Mouse (Mus musculus): ENCODE results near the gene Gm20696.
A peak's percentile ranks its signal among the peaks of the same experiment; 100 is the strongest.

Gm20696 gene

DNA sequence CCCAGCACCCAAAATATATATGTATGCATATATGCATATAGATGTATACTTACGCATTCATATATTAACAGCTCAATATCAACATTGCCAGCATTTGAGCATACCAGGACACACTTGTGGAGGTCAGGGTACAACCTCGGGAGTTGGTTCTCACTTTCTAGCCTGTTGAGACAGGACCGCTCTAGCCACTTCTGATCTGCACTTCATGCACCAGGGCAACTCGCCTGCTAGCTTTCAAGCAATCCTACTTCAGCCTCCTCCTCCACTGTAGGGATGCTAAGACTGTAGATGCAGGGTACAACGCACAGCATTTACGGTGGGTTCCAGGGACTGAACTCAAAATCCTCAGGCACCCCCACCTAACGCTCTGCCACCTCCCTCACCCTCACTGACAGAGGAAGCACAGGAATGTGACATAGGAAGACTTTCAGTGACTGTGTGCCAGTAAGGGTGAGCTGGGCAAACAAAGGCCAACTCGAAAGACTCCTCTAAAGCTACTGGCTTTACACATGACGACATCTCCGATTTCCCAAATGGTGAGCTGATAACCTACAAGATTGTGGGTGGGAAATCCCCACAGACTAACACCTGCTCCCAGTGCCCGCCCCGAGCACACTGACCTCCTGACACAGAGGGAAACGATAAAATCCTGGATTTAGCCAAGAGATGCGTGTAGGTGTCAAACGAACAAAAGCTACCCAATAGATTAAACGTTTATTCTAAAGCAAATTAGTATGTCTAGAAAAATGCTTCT lies 237.0 kb downstream of the Gm20696 start:
- no peak for DNase-seq

DNA sequence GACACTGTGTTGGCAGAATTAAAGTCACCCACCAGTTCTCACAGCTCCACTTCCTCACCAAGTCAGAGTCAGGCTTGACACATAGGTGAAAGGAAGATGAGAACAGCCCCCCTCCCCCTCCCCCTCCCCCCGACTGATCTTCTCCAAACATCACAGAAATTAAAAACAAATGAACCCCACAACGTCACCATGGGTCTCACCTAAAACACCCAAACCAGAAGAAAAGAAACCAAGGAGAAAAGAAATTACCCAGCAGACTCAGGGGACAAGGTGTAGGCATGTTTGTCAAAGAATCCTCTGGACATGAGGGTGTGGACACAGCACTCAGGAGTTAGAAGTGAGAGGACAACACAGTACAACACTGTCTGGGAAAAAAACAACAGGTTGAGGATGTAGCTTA lies 237.6 kb downstream of the Gm20696 start:
- no peak for DNase-seq

DNA sequence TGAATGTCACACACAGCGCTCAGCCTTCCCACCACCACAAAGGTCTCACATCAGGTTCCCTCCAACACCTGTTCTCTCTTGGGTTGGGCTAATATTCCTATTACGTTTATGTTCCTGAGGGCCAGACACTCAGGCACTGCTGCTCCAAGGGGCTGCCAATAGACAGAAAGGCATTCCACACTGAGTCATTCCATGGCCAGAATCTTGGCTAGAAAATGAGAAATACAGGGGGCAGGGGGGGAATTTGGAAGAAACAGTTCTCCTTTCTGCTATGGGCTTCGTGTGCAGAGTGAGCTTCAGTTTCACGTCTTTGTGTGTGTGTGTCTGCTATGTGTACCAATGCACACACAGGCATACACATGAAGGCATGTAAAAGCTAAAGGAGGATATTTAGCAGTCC lies 239.3 kb downstream of the Gm20696 start:
- DNase-seq, result no peak

DNA sequence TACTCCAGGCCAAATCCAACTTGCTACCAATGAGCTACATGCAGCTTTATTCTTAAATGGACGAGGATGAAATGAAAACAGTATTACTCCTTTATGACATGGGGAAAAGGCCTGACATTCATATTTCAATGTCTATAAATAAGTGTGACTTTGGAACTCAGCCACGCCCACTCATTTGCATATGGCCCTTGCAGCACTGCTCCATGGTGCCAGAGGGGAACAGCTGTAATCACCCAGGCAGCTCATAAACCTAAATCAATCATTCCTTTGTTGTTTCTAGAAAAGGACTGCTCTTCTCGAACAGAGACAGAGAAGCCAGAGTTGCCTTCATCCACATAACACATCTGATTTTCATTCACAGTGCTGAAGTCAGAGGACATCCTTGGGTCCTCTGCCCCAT lies 241.6 kb downstream of the Gm20696 start:
- no peak for DNase-seq

DNA sequence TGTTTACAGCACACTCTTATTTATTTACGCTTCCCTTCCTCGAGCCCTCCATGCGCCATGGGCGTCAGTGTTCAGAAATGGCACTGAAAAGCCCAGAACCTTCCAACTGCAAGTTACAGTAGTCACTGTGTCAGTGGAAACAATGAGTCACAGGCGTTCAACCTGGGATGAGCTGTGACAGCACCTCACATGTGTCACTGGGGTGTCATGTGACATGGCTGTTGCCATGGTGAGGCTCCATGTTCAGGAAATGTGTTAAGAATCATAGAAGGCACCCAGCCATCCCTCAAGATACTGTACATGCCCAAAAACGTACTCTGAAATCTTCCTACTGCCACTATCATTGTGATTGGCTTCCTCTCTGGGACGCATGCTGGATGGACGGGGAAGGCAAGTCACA lies 245.9 kb downstream of the Gm20696 start:
- no peak for DNase-seq

DNA sequence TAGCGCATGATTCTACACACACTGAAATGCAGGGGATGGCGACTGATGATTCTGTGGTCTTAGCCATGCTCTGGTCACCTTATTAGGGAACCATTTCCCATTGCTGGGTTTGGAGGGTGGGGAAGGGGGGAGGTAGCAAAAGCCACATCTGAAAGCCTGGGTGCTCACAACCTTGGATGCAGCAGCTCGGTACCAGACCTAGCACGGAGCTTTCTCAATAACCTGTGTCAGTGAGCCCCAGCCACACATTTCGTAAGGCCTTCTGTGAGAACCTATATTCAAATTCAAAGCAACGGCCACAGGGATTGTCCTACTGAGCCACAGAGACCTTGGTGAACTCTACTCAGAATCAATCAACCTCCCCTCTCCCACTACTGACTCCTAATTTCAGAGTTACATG lies 254.0 kb downstream of the Gm20696 start:
- no peak for DNase-seq

DNA sequence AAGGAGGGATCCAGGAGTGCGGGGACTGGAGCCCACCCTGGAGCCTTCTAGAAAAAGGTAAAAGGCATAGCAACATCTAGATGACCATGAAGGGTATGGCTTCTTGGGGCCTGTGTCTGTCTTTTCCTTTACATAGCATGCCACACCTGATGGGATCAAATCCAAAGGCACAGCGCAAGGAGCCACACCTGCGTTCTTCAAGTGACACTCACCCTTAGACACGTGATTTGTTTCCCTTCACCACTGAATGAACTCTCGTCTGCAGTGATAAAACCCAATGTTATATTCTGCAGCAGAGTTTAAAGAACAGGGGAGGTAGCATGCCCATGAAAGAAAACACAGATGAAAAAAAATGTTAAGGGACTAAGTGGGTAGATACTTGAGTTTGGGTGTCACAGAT lies 257.0 kb downstream of the Gm20696 start:
- no peak for DNase-seq

DNA sequence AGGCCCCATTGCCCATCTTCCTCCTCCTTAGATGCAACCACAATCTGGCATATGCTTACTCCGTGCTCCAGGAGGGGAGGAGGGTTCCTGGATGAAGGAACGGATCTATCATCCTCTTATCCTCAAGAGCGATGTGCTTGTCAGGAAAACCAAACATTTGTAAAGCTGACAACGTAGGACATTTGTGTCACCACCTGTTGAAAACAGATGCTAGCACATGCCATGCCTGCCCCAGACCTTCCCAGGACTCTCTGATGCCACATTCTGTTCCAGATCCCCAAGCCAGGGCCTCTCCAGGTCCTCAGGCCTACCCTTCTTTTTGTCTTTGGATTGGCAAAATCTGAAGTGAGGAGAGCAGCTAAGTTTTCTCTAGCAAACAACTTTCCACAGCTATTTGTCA lies 257.7 kb downstream of the Gm20696 start:
- no peak for DNase-seq

DNA sequence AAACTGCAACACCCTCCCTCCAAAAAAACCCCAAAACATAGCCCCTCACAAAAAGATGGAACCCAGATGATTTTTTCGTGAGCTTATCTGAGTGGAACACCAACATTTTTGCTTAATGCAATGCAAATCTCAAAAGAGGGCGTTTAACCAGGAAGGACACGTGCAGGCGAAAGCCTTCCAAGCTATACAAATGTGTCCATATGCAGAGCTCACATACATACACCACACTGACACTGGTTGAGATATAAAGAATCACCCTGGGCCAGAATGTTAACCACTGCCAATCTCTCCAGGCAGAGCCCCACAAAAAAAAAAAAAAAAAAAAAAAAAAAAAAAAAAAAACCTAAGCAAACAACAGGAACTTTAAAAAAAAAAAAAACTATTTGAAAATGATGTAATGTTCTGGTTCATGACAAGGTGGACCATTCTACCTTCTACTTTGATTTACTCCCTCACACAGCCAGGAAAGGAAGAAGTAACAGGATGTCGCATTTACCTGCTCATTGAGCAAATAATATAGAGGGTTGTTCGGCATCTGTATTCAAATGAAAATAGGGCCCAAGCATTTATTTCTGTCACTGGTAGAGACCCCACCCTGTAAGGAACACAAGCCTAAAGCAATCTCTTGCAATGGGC lies 262.7 kb downstream of the Gm20696 start:
- no peak for DNase-seq

DNA sequence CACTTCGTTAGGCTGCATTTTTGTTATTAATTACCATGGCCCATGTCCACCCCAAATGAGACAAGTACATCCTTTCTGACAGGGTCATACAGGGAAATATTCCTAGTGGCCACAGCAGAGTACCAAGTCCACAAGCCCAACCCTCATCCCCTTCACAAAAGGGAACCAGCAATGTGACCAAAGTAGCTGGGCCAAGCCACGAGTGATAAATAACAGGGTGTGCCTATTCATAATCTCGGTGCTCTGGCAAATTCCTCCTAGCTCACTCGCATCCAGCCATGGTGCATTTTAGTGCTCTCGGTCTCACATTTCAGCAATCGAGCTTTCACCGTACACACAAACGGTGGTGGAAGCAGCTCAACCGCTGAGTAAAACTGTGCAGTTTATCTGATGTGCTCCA lies 263.7 kb downstream of the Gm20696 start:
- DNase-seq, result no peak

DNA sequence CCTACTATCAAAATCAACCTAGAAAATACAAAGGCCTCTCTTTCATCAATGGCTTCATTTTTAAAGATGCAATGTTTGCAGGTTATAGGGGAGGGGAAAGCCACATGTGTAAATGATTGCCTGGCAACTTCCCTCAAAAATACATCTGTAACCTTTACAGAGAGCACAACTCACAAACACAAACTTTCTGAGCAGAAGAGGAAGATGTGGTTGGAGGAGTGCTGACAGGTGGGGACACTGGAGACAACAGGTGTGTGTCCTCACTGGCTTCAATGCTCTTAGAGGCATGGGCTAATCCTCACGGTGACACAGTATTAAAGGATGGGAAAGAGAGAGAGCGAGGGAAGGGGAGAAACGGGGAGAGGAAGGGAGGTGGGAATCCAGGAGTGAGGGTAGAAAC lies 264.2 kb downstream of the Gm20696 start:
- no peak for DNase-seq

DNA sequence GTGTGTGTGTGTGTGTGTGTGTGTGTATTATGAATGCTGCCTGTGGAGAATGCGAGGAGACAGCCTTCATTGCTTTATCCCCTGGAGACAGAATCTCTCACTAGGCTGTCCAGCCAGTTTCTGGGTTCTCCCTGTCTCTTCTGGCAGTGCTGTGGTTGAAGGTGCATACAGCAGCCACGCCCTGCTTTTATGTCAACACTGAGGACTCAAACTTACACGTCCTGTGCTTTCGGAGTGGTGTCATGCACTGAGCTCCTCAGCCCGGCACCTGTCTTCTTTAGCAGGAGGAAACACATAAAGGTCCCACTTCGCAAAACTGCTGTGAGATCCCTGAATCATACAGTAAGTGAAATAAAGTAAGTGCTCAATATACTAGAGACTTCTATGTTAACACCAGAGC lies 264.8 kb downstream of the Gm20696 start:
- no peak for DNase-seq

DNA sequence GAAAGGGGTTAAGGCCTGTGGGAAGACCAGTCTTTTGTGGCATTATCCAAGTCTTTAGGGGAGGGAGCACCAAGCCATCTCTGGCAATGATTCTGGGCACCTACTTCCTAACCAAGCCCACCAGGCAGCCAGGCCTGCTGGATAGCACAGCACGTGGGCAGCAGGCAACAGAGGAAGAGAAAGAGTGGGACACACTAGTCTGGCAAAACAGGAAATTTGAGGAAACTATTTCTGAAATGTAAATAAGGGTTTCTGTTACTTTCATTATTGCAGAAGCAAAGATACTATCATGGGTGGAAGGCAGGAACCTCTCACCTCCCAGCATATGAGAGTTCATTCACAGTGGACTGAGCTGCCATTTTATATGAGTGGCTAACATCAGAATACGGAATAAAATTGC lies 265.4 kb downstream of the Gm20696 start:
- no peak for DNase-seq

DNA sequence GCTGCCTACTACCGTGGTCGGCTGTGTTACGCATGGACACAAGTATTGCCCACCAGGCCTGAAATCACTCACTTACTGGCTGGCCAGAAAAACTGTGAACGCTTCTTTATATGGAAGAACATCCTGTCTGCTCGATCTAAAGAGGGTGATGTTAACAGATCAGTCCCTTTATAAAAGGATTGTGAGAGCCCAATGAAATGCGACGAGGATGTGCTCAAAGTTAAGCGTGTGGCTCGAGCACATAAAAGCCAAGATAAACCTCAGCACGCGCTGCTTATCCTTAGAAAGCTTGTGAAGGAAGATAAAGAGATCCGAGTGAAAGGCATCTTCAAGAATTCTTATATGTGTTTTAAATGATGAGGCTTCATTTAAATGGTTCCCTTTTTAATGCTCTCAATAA lies 270.9 kb downstream of the Gm20696 start:
- no peak for DNase-seq

DNA sequence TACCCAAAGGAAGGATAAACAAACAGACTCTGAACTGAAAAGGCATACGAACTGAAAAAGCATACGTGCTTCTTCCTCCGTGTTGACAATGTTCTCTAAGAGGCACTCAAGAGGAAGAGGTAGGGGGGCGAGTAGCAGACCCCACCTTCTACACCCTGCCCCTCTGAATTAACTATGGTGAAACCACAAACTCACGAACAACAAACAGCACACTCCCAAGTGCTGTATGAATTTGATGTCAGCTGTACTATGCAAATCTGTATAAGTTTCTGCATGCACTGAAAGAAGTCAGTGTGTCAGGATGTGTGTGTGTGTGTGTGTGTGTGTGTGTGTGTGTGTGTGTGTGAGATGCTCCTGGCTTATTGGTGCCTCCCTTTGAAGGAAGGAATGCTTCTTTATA lies 271.8 kb downstream of the Gm20696 start:
- no peak for DNase-seq

DNA sequence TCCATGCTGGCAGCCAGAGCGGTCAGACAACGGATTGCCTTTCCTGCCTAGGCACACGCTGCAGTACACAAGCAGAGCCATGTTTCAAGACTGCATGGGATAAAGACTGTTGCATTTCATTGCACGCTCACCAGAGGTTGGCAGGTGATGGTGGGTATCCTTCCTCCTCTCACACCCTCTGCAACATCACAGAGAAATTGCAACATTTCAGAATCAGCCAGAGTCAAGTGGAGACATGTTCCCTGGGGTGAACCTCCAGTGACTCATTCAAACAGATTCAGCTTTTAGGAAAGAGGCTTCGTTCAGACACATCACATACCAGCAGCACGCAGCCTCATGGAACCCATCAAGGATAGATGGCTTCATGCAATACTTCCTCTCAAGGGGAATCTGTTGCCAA lies 274.1 kb downstream of the Gm20696 start:
- DNase-seq, result no peak

DNA sequence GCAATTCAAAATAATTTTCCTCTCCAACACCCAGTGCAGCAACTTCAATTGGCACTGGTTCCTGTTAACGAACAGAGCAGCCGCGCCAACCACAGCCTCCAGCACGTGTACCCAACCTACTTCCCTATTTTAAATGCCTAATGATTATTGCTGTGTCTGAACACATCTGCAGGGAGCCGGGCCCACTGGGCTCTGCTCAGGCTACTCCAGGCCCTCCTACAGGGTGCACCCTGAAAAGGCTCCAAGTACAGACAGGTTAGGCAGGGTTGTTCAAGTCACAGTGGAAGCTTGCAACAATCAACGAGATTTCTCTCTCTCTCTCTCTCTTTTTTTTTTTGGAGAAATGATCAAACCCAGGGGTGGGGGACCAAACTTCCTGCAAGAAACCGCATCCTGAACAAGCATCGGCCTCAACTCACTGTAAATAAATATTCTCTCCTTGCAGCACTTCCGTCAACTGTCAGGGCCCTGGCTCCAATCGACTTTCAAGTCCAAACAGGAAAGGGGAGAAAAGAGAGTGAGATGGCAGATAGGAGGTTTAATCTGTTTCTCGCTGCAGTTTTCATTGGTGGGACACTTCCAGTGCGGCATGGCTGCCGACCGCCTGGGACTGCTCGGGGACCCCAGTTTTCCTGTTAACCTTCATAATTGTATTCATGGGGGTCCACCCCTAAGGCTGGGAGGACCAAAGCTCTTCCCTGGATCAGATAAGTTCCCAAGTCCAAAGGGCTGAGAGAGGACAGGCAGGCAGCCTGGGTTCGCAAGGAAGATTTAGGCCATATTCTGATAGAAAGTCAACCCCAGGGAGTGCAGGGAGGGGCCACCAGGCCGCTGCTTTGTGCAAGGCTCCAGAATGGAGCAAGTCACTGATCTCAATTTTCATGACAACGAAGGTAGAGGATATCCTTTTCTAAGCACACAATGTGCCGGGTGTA lies 277.6 kb downstream of the Gm20696 start:
- DNase-seq, result no peak

DNA sequence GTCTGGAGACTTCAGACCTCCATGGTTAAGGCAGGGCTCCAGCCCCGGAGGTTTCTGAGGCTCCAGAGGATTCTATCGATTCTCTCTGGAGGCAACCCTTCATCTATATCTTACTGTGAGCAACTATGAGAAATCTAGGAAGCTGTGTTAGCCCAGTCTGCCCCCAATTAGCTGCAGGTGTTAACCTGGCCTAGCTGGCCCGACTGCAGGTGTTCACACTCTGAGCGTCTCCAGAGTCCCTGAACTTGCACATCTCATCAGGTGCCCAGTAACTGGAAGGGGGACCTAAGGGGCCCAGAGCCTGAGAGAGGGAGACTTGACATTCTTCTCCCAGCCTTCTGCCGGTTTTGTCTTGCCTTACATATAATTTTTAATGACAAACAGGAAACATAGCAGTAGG lies 278.6 kb downstream of the Gm20696 start:
- no peak for DNase-seq

DNA sequence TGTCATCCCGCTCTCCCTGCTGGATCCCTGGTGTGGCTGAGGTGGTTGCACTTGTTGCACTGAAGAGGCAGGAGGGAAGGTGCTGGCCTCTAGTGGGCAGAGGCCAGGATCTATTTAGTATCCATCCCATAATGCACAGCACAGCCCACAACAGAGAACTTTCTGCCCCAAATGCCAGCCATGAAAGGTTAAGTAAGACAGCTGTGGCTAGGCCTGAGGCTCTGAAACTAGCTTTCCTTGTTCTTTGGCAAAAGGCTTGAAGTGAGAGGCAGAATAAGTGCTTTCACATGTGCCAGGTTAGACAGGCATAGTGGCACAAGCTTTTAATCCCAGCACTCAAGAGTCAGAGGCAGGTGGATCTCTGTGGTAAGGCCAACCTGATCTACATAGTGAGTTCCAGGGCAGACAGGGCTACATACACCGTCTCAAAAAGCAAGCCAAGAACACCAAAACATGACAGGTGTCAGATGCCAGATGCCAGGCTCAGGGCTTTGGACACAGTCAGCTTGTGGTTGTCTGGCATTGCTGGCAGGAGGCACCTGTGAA lies 281.5 kb downstream of the Gm20696 start:
- peak in 1 of 2 experiments; percentile 30 for DNase-seq

DNA sequence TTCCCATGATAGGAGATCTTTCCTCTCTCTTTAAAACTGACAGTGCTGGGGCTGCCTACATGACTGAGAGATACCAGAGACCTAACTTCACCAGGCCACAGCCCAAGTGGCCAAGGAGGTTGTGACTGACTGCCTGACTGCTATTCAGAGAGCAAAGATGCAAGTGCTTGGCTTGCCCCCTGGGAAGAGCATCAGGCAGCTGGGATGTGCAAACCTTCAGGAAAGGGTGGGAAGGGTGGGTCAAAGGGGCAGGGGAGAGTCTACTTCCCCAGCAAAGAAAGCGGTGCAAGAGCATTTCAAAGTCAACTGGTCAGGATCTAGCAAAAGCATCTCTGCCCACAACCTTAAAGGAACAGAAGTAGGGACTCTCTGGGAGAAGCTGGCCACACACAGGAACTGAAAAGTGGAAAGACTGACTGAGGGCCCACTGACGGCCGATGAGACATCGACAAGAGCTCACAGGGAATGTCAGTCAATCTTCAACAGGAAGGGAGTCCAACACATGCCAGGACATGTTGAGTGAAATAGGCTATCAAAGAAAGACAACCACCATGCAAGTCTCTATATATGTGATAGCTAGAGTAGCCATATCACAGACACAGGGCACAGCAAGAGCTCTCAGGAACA lies 282.6 kb downstream of the Gm20696 start:
- DNase-seq, result no peak

DNA sequence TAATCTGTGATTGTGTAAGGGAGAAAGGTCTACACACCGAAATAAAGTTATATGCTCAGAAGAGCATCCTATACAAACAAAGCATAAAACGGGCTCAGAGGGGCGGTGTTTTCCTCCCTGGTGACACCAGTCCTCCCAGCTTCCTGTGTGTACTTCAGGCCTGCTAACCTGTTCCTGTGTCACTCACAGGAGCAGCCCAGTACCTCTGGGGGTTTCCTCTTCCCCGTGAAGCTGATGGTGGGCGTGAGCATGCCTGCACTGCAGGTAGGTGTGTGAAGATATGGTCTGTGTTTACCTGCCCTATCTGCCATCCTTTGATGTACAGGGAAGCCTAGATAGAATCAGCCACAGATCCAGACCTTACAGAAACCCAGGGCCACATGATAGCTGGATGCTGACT lies 286.5 kb downstream of the Gm20696 start:
- no peak for DNase-seq

DNA sequence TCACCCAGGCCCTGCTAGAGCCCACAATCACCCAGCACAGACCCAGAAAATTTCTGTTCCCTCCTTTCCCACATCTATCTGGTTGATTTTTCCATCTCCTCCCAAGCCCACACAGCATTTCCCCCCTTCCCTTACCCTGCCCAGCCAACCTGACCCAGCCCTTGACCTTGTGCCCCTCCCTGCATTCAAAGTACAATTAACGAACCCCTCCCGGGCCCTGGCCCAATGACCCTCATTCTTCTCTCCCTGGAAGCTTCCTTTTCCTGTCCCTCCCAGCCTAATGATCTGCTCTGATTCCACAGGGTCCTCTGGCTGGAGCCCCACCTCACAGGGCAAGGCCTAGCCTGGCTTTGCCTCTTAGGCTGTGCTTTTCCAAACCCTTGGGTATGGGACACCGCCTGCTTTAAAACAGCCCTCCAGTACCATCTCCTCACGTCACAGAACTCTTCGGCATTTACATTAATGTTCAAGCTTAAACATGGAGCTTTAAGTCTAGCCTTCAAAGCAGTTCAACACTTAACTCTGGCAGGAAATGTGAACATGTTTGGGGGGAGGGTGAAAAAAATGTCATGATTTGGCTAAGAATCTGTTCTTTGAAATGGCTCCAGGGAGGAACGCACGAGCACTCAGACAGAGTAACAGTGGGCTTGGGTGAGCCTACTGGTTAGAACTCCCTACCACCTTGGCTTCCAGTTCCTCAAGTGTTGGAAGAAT lies 287.4 kb downstream of the Gm20696 start:
- DNase-seq, result no peak
